Mouse (Mus musculus) stomach, postnatal 0 days (tissue): Measurements from ENCODE around the gene 2900011O08Rik.

Experiments
- CTCF ChIP-seq: IDR thresholded peaks from 2 replicates; pipeline ENCODE4 v1.5.1; 2016; ENCODE audit warnings: antibody characterized with exemption, low read depth, mild to moderate bottlenecking, moderate library complexity
- EP300 ChIP-seq: optimal IDR thresholded peaks from 2 replicates; pipeline ENCODE3; 2016; ENCODE audit warnings: antibody characterized with exemption

DNA sequence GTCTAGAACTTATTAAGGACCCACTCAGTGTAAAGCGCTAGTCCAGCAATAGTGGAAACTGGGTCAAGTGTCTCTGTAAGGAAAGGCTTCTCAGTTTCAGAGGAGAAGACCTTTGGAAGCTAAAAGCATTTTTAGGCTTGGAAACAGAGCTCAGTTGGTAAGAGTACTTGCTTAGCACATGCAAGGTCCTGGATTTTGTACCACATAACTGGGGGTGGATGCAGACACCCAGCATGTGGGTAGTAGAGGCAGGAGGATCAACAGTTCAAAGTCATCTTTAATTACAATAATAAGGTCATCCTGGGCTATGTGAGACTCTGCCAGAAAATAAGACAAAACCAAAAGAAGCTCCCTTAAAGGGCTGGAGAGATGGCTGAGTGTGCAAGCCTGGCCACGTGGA lies 21.7 kb downstream of the 2900011O08Rik start:
- no peak for TF ChIP-seq CTCF
- no peak for TF ChIP-seq EP300
